Mouse (Mus musculus) limb, embryonic 15.5 days (tissue): ENCODE data around the gene Nae1. TPM values are rescaled to one million over a fixed set of nuclear protein-coding genes. Genes with fewer than 3 reads are reported as not detected.

Experiments used
- ATAC-seq: fragments of 200-750 bp; cut with Nextera tagmentation; 2 replicates; pipeline ENCODE4 v1.8.0; 2017; ENCODE audit warnings: low read depth, moderate TSS enrichment; ENCODE audit not compliant: insufficient number of reproducible peaks, low FRiP score, low TSS enrichment
- H3K27ac ChIP-seq: fragments of 300-500 bp; sonication (generic); 2 replicates; pipeline ENCODE4 v1.5.1; 2015; ENCODE audit warnings: moderate library complexity, mild to moderate bottlenecking, inconsistent platforms
- H3K27me3 ChIP-seq: fragments of 300-500 bp; sonication (generic); 2 replicates; pipeline ENCODE4 v1.6.1; 2015; ENCODE audit warnings: inconsistent platforms
- H3K36me3 ChIP-seq: fragments of 300-500 bp; sonication (generic); 2 replicates; pipeline ENCODE4 v1.6.1; 2015; ENCODE audit warnings: inconsistent platforms
- H3K4me1 ChIP-seq: fragments of 300-500 bp; sonication (generic); 2 replicates; pipeline ENCODE4 v1.6.1; 2015; ENCODE audit warnings: inconsistent platforms
- H3K4me2 ChIP-seq: fragments of 300-500 bp; sonication (generic); 2 replicates; pipeline ENCODE4 v1.6.1; 2015; ENCODE audit warnings: mild to moderate bottlenecking, inconsistent platforms
- H3K4me3 ChIP-seq: fragments of 300-500 bp; sonication (generic); 2 replicates; pipeline ENCODE4 v1.5.1; 2015; ENCODE audit warnings: mild to moderate bottlenecking, inconsistent platforms
- H3K9ac ChIP-seq: fragments of 300-500 bp; sonication (generic); 2 replicates; pipeline ENCODE4 v1.6.1; 2015; ENCODE audit warnings: inconsistent platforms
- H3K9me3 ChIP-seq: fragments of 300-500 bp; sonication (generic); 2 replicates; pipeline ENCODE4 v1.6.1; 2016; ENCODE audit warnings: inconsistent platforms
- WGBS: fragments of 180-500 bp; shearing (Covaris S2); methylation state at CpG from one replicate; pipeline ENCODE4 v1.1.7; 2015; 5-methylcytosine and 5-hydroxymethylcytosine counted together
- polyA plus RNA-seq: library from polyadenylated mRNA; unstranded; fragments of >200 nt; fragmentation: Nextera tagmentation; extraction: Ambion mirVana; gene quantifications from 2 replicates; pipeline ENCODE4 v1.2.1, GENCODE M21; 2015

The Nae1 gene
- polyA plus RNA-seq, 1 experiment from 2014 or later, result 93.8 TPM

GRCm38 (mm10) chr8:104542160-104542559 lies 7.7 kb upstream of the Nae1 start:
- Histone ChIP-seq H3K27me3 (peaks cover 62% of the 10 kb centered on the region), H3K36me3 (no peaks in the 10 kb centered on the region), H3K4me3 (no peak overlapping the region), H3K27ac (no peak overlapping the region), H3K4me1 (peaks cover 10% of the 10 kb centered on the region), H3K4me2 (no peak overlapping the region), H3K9ac (no peak overlapping the region), H3K9me3 (no peaks in the 10 kb centered on the region)
- no peak for ATAC-seq
- WGBS, result 6% methylated on average over 11 of the region's 11 CpGs

- Histone ChIP-seq H3K27me3 (peaks cover 62% of the 10 kb centered on the region), H3K4me2 (peak overlapping the region; percentile 88), H3K36me3 (no peaks in the 10 kb centered on the region), H3K27ac (no peak overlapping the region), H3K4me1 (peaks cover 10% of the 10 kb centered on the region), H3K9ac (no peak overlapping the region), H3K9me3 (no peaks in the 10 kb centered on the region), H3K4me3 (peak overlapping the region; percentile 44)
- no peak for ATAC-seq
- WGBS, result 14% methylated on average over 8 of the region's 8 CpGs
Measured at GRCm38 (mm10) chr8:104541515-104541880, 7.1 kb upstream of the Nae1 start.

- peaks cover 10% of the 10 kb centered on the region for H3K4me1 ChIP-seq
- no peaks in the 10 kb centered on the region for H3K9me3 ChIP-seq
- peak overlapping the region; percentile 44 for H3K4me3 ChIP-seq
- H3K27ac ChIP-seq, result no peak overlapping the region
- H3K9ac ChIP-seq, result peak overlapping the region; percentile 17; the same call in 1 of the 2 replicates
- WGBS, result under 1% methylated on average over 74 of the region's 76 CpGs
- ATAC-seq, result no peak
- peaks cover 62% of the 10 kb centered on the region for H3K27me3 ChIP-seq
- no peaks in the 10 kb centered on the region for H3K36me3 ChIP-seq
- H3K4me2 ChIP-seq, result peak overlapping the region; percentile 88
Measured at GRCm38 (mm10) chr8:104540710-104541514, 6.5 kb upstream of the Nae1 start.

GRCm38 (mm10) chr8:104540238-104540637 lies 5.8 kb upstream of the Nae1 start:
- ATAC-seq, result no peak
- H3K9ac ChIP-seq, result no peak overlapping the region
- peak overlapping the region; percentile 44 for H3K4me3 ChIP-seq
- no peaks in the 10 kb centered on the region for H3K36me3 ChIP-seq
- H3K4me2 ChIP-seq, result peak overlapping the region; percentile 88
- peaks cover 62% of the 10 kb centered on the region for H3K27me3 ChIP-seq
- H3K27ac ChIP-seq, result no peak overlapping the region
- no peaks in the 10 kb centered on the region for H3K9me3 ChIP-seq
- H3K4me1 ChIP-seq, result peaks cover 14% of the 10 kb centered on the region
- 40% methylated on average over 7 of the region's 7 CpGs for WGBS

GRCm38 (mm10) chr8:104539566-104539965 lies 5.1 kb upstream of the Nae1 start:
- Histone ChIP-seq H3K27ac (no peak overlapping the region), H3K36me3 (no peaks in the 10 kb centered on the region), H3K4me1 (peaks cover 20% of the 10 kb centered on the region), H3K4me2 (no peak overlapping the region), H3K27me3 (peaks cover 62% of the 10 kb centered on the region), H3K4me3 (no peak overlapping the region), H3K9ac (no peak overlapping the region), H3K9me3 (no peaks in the 10 kb centered on the region)
- 78% methylated on average over 2 of the region's 2 CpGs for WGBS
- ATAC-seq, result no peak

GRCm38 (mm10) chr8:104538896-104539295 lies 4.5 kb upstream of the Nae1 start:
- no peak overlapping the region for H3K4me2 ChIP-seq
- 77% methylated on average over 4 of the region's 4 CpGs for WGBS
- H3K36me3 ChIP-seq, result no peaks in the 10 kb centered on the region
- peaks cover 21% of the 10 kb centered on the region for H3K4me1 ChIP-seq
- H3K9me3 ChIP-seq, result no peaks in the 10 kb centered on the region
- H3K4me3 ChIP-seq, result no peak overlapping the region
- no peak overlapping the region for H3K9ac ChIP-seq
- H3K27ac ChIP-seq, result no peak overlapping the region
- peaks cover 59% of the 10 kb centered on the region for H3K27me3 ChIP-seq
- no peak for ATAC-seq

GRCm38 (mm10) chr8:104536028-104536427 lies 1.6 kb upstream of the Nae1 start:
- Histone ChIP-seq H3K4me2 (no peak overlapping the region), H3K36me3 (no peaks in the 10 kb centered on the region), H3K27ac (no peak overlapping the region), H3K4me3 (no peak overlapping the region), H3K4me1 (peaks cover 23% of the 10 kb centered on the region), H3K27me3 (peaks cover 31% of the 10 kb centered on the region), H3K9me3 (no peaks in the 10 kb centered on the region), H3K9ac (no peak overlapping the region)
- no peak for ATAC-seq
- WGBS, result 85% methylated on average over 4 of the region's 4 CpGs

GRCm38 (mm10) chr8:104535378-104535777 lies 941 bp upstream of the Nae1 start:
- 29% methylated on average over 7 of the region's 7 CpGs for WGBS
- Histone ChIP-seq H3K27me3 (peaks cover 25% of the 10 kb centered on the region), H3K9me3 (no peaks in the 10 kb centered on the region), H3K4me1 (peaks cover 17% of the 10 kb centered on the region), H3K9ac (no peak overlapping the region), H3K4me3 (no peak overlapping the region), H3K36me3 (no peaks in the 10 kb centered on the region), H3K4me2 (peak overlapping the region; percentile 48), H3K27ac (no peak overlapping the region)
- ATAC-seq, result no peak

GRCm38 (mm10) chr8:104534779-104535141 lies 323 bp upstream of the Nae1 start:
- H3K4me2 ChIP-seq, result peak overlapping the region; percentile 48
- ATAC-seq, result 0 out of 2 replicates have a peak, but pooled peaks have one; percentile 26
- peaks cover 17% of the 10 kb centered on the region for H3K4me1 ChIP-seq
- 10% methylated on average over 9 of the region's 9 CpGs for WGBS
- H3K9ac ChIP-seq, result peak overlapping the region; percentile 97; the same call in 1 of the 2 replicates
- peaks cover 5% of the 10 kb centered on the region for H3K36me3 ChIP-seq
- no peak overlapping the region for H3K27ac ChIP-seq
- peaks cover 19% of the 10 kb centered on the region for H3K27me3 ChIP-seq
- H3K4me3 ChIP-seq, result peak overlapping the region; percentile 95
- H3K9me3 ChIP-seq, result no peaks in the 10 kb centered on the region

GRCm38 (mm10) chr8:104533551-104533950 lies 886 bp downstream of the Nae1 start:
- H3K36me3 ChIP-seq, result peaks cover 12% of the 10 kb centered on the region
- H3K4me1 ChIP-seq, result peaks cover 17% of the 10 kb centered on the region
- peak overlapping the region; percentile 94; the same call in 1 of the 2 replicates for H3K27ac ChIP-seq
- H3K4me2 ChIP-seq, result peak overlapping the region; percentile 48
- 0 out of 2 replicates have a peak, but pooled peaks cover 7% of the 10 kb centered on the region for H3K27me3 ChIP-seq
- WGBS, result 15% methylated on average over 7 of the region's 7 CpGs
- no peak for ATAC-seq
- peak overlapping the region; percentile 97; the same call in 1 of the 2 replicates for H3K9ac ChIP-seq
- H3K9me3 ChIP-seq, result no peaks in the 10 kb centered on the region
- peak overlapping the region; percentile 95 for H3K4me3 ChIP-seq

GRCm38 (mm10) chr8:104529671-104530070 lies 4.8 kb downstream of the Nae1 start:
- no peak overlapping the region for H3K9ac ChIP-seq
- H3K27me3 ChIP-seq, result no peaks in the 10 kb centered on the region
- no peaks in the 10 kb centered on the region for H3K9me3 ChIP-seq
- no peak overlapping the region for H3K4me3 ChIP-seq
- peaks cover 8% of the 10 kb centered on the region for H3K4me1 ChIP-seq
- H3K36me3 ChIP-seq, result peaks cover 38% of the 10 kb centered on the region
- no peak for ATAC-seq
- H3K27ac ChIP-seq, result no peak overlapping the region
- H3K4me2 ChIP-seq, result no peak overlapping the region
- WGBS, result 94% methylated on average over 6 of the region's 6 CpGs

- H3K4me3 ChIP-seq, result no peak overlapping the region
- no peak overlapping the region for H3K27ac ChIP-seq
- no peaks in the 10 kb centered on the region for H3K9me3 ChIP-seq
- H3K27me3 ChIP-seq, result no peaks in the 10 kb centered on the region
- H3K4me1 ChIP-seq, result no peaks in the 10 kb centered on the region
- WGBS, result 82% methylated on average over 5 of the region's 5 CpGs
- no peak for ATAC-seq
- H3K4me2 ChIP-seq, result no peak overlapping the region
- H3K36me3 ChIP-seq, result peaks cover 57% of the 10 kb centered on the region
- no peak overlapping the region for H3K9ac ChIP-seq
Measured at GRCm38 (mm10) chr8:104517872-104518271, 16.6 kb downstream of the Nae1 start.
